Mouse (Mus musculus) hindbrain, embryonic 10.5 days (tissue): ENCODE data around the gene Trip6. TPM values are rescaled to one million over a fixed set of nuclear protein-coding genes. Genes with fewer than 3 reads are reported as not detected.
"Not testable (repeated sequence)": the region's sequence is repeated elsewhere in the genome, so short reads cannot be mapped to it uniquely, and the experiment has no call there.

ENCODE experiments used
- DNase-seq: peaks from one replicate; pipeline ENCODE4 v3.0.0-alpha.2; 2017; ENCODE audit warnings: low spot score
- H3K27ac ChIP-seq: fragments of 300-500 bp; sonication (generic); 2 replicates; pipeline ENCODE4 v1.5.1; 2016; ENCODE audit warnings: mild to moderate bottlenecking, moderate library complexity
- H3K27me3 ChIP-seq: fragments of 300-500 bp; sonication (generic); 2 replicates; pipeline ENCODE4 v1.6.1; 2016; ENCODE audit warnings: mild to moderate bottlenecking; ENCODE audit not compliant: poor library complexity, insufficient read depth, severe bottlenecking
- H3K36me3 ChIP-seq: fragments of 300-500 bp; sonication (generic); 2 replicates; pipeline ENCODE4 v1.6.1; 2016; ENCODE audit warnings: mild to moderate bottlenecking, moderate library complexity
- H3K4me1 ChIP-seq: fragments of 300-500 bp; sonication (generic); replicated peaks from 2 replicates; pipeline ENCODE4 v1.6.1; 2016; ENCODE audit warnings: mild to moderate bottlenecking
- H3K4me3 ChIP-seq: fragments of 300-500 bp; sonication (generic); 2 replicates; pipeline ENCODE4 v1.5.1; 2016; ENCODE audit warnings: mild to moderate bottlenecking, moderate library complexity
- H3K9me3 ChIP-seq: fragments of 300-500 bp; sonication (generic); 2 replicates; pipeline ENCODE4 v1.6.1; 2016; ENCODE audit warnings: mild to moderate bottlenecking, moderate library complexity
- WGBS: fragments of 180-500 bp; shearing (Covaris S2); methylation state at CpG from one replicate; pipeline ENCODE4 v1.1.7; 2016; 5-methylcytosine and 5-hydroxymethylcytosine counted together
- polyA plus RNA-seq: library from polyadenylated mRNA; unstranded; fragments of >200 nt; fragmentation: Nextera tagmentation; extraction: Ambion mirVana; gene quantifications from 2 replicates; pipeline ENCODE4 v1.2.1, GENCODE M21; 2016

Gene Trip6
- polyA plus RNA-seq, 1 experiment from 2014 or later = 53.9 TPM

DNA sequence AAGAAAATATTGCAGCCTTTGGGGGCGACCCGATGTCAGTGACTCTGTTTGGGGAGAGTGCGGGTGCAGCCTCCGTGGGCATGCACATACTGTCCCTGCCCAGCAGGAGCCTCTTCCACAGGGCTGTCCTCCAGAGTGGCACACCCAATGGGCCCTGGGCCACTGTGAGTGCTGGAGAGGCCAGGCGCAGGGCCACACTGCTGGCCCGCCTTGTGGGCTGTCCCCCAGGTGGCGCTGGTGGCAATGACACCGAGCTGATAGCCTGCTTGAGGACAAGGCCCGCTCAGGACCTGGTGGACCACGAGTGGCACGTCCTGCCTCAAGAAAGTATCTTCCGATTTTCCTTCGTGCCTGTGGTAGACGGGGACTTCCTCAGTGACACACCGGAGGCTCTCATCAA, 23.5 kb downstream of the Trip6 start:
- H3K36me3 ChIP-seq = peaks cover 12% of the 10 kb centered on the region
- 0 out of 2 replicates have a peak overlapping the region, but pooled peaks have one; percentile 26 for H3K27ac ChIP-seq
- H3K9me3 ChIP-seq = no peaks in the 10 kb centered on the region
- peak; percentile 55 for DNase-seq
- peaks cover 76% of the 10 kb centered on the region for H3K4me1 ChIP-seq
- WGBS = 23% methylated on average over 15 of the region's 15 CpGs
- peaks cover 65% of the 10 kb centered on the region for H3K27me3 ChIP-seq
- H3K4me3 ChIP-seq = peak overlapping the region; percentile 62

DNA sequence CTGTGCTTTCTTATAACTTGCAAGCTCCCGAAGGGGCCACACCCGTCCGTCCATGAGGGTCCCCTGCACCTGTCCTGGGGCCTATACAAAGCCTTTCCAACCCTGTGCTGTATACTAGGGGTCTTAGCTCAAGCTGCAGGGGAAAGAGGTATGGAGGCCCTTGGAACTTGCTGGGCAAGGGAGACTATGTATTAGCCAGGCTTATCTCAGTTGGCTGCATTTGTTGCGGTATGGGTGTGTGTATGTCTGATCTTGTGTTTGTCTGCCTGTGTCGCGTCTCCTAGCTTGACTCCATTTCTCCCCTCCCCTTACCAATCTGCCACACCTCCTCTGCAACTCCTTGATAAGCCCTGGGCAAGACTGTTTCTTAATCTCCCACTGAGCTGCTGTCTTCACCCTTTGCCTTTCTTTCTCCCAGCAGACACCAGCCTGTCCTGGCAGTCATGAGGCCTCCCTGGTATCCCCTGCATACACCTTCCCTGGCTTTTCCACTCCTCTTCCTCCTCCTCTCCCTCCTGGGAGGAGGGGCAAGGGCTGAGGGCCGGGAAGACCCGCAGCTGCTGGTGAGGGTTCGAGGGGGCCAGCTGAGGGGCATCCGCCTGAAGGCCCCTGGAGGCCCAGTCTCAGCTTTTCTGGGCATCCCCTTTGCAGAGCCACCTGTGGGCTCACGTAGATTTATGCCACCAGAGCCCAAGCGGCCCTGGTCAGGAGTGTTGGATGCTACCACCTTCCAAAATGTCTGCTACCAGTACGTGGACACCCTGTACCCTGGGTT, 24.4 kb downstream of the Trip6 start:
- peaks cover 3% of the 10 kb centered on the region; the same call in 1 of the 2 replicates for H3K36me3 ChIP-seq
- DNase-seq = no peak
- H3K4me3 ChIP-seq = peak overlapping the region; percentile 62
- WGBS = 58% methylated on average over 13 of the region's 13 CpGs
- peaks cover 65% of the 10 kb centered on the region for H3K27me3 ChIP-seq
- peaks cover 67% of the 10 kb centered on the region for H3K4me1 ChIP-seq
- peak overlapping the region; percentile 72 for H3K27ac ChIP-seq
- H3K9me3 ChIP-seq = no peaks in the 10 kb centered on the region

DNA sequence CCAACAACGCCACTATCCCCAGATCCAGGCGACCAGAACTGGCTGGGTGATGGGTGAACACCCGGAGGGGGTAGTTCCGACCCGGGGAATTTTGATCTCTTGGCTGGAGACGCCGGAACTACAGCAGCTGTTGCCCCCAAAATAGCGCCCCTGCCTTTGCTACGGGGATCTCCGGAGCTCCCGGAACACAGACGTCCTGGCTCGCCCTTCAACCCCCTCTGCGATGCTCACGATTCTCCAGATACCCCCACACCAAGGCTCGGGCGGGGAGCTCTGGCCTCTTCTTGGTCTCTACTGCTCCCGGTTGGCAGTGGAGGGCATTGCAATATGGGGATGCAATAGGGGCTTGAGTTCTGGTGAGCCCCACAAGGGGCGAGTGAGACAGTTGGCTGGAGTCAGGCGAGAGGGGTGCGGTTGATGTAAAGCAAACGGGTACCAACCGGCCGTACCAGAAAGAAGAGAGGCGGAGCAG, 25.2 kb downstream of the Trip6 start:
- DNase-seq = peak; percentile 61
- WGBS = 3% methylated on average over 25 of the region's 25 CpGs
- H3K9me3 ChIP-seq = no peaks in the 10 kb centered on the region
- H3K27me3 ChIP-seq = peaks cover 65% of the 10 kb centered on the region
- peak overlapping the region; percentile 62 for H3K4me3 ChIP-seq
- H3K36me3 ChIP-seq = no peaks in the 10 kb centered on the region
- H3K27ac ChIP-seq = peak overlapping the region; percentile 83
- H3K4me1 ChIP-seq = peaks cover 60% of the 10 kb centered on the region

DNA sequence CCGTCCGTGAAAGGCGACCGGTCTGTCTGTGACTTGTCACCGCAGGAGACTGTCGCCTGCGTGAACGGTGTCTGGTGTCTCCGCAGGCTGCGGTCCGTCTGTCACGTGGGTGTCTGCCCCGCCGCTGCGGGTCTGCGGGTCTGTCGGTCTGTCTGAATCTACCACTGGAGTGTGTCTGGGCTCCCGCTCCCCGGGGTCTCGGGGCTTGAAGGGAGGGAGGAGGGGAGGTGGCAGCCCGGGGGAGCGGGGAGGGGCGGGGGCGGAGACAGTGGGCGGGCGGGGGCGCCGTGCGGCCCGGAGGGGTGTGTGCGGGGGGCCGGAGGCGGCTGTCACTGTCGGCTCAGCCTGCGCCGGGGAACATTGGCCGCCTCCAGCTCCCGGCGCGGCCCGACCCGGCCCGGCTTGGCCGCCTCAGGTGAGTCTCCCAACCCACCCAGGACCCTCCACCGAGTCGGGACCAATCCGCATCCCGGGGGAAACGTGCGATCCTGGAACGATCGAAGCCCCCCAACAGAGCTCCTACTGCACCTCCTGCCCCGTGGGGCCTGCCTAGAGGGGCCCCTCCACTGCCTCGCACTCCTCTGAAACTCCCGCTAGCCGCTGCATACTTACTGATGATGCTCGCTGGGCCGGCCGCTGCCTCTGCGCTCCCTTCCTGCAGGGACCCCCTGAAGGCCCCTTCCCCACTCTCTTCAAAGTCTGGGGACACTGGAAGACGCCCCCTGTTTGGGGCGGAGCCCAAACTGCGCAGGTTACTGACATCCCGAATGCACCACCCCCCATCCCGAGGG, 26.1 kb downstream of the Trip6 start:
- DNase-seq = peak; percentile 43
- no peaks in the 10 kb centered on the region for H3K36me3 ChIP-seq

GRCm38 (mm10) chr5:137287032-137287952, 26.9 kb downstream of the Trip6 start, which contains the start of gene Ache:
Ache (plus strand) TSS chr5:137287519.
- no peaks in the 10 kb centered on the region for H3K36me3 ChIP-seq
- H3K27me3 ChIP-seq = peaks cover 55% of the 10 kb centered on the region
- H3K9me3 ChIP-seq = no peaks in the 10 kb centered on the region
- H3K4me1 ChIP-seq = peaks cover 43% of the 10 kb centered on the region
- H3K4me3 ChIP-seq = peak within 1 kb of the TSS; percentile 62
- WGBS = 1% methylated on average over 40 of the region's 40 CpGs
- H3K27ac ChIP-seq = peak within 1 kb of the TSS; percentile 83
- peak; percentile 70 for DNase-seq

More for the DNA sequence above, 26.1 kb downstream of the Trip6 start:
- no peaks in the 10 kb centered on the region for H3K9me3 ChIP-seq
- H3K27me3 ChIP-seq = peaks cover 63% of the 10 kb centered on the region
- H3K4me1 ChIP-seq = peaks cover 51% of the 10 kb centered on the region
- WGBS = under 1% methylated on average over 64 of the region's 65 CpGs
- peak overlapping the region; percentile 62 for H3K4me3 ChIP-seq
- H3K27ac ChIP-seq = peak overlapping the region; percentile 83

DNA sequence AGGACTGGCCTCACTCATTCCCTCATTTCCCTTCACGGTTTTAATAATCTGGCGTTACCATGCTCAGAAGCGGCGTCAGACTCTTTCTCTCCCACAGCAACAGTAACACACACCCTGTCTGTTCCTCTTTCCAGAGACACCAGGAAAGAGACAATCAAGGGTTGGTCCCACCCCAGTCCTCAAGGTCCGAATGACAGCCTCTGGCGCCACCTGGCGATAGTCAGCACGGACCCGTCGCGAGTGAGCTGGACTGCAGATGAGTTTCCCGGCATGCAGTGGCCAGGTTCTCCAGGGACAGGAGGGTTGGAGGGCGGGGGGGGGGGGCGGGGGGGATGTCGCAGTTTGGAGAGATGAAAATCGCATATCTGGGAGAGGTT, 27.6 kb downstream of the Trip6 start:
- peaks cover 43% of the 10 kb centered on the region for H3K4me1 ChIP-seq
- peak overlapping the region; percentile 83 for H3K27ac ChIP-seq
- 1% methylated on average over 16 of the region's 16 CpGs for WGBS
- no peaks in the 10 kb centered on the region for H3K36me3 ChIP-seq
- H3K27me3 ChIP-seq = peaks cover 48% of the 10 kb centered on the region
- DNase-seq = peak; percentile 92
- peak overlapping the region; percentile 62 for H3K4me3 ChIP-seq
- H3K9me3 ChIP-seq = no peaks in the 10 kb centered on the region

DNA sequence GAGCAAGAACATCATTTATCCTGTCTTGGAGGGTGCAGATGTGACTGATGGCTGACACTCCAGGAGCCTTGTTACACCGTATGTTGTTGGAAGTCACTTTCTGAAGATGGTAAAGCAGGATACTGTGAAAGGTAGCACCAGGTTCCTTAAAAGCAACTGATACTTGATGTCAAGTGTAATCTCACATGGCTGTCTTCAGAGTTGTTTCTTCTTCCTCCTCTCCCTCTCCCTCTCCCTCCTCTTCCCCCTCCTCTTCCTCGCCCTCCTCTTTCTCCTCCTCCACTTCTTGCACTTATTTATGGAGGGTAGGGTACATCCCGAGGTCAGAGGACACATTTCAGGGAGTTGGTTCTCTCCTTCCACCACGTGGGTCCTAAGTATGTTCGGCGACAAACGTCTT, 28.2 kb downstream of the Trip6 start:
- Histone ChIP-seq H3K36me3 (no peaks in the 10 kb centered on the region), H3K4me3 (no peak overlapping the region), H3K4me1 (peaks cover 41% of the 10 kb centered on the region), H3K27ac (no peak overlapping the region), H3K9me3 (no peaks in the 10 kb centered on the region), H3K27me3 (peaks cover 42% of the 10 kb centered on the region)
- 57% methylated on average over 7 of the region's 7 CpGs for WGBS
- DNase-seq = no peak

DNA sequence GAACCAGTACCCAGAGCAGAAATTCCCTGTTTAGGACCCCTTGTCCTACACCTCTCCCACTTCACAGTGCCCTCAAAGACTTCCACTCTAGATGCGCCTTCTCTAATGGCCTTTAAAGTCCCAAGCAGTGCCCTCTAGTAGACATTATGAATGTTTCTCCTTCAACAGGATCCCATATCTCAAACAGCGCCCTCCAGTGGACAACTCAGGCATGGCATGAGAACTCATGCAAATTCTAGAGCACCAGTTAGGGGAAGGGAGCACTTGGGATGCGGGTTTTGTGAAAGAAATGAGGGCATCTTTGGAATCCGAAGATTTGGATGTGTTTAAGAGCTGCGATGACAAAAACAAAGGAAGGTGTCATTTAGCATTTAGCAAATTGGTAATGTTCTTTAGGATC, 29.2 kb downstream of the Trip6 start:
- Histone ChIP-seq H3K27me3 (peaks cover 32% of the 10 kb centered on the region), H3K4me3 (no peak overlapping the region)

DNA sequence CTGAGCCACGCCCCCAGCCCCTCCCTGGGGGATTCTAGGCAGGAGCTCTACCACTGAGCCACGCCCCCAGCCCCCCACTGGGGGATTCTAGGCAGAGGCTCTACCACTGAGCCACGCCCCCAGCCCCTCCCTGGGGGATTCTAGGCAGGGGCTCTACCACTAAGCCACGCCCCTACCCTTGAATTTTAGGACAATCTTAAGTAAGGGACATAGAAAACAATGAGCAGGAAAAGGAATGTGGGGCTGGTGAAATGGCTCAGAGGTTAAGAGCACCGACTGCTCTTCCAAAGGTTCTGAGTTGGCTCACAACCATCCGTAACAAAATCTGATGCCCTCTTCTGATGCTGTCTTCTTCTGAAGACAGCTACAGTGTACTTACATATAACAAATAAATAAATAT, 29.8 kb downstream of the Trip6 start:
- peaks cover 26% of the 10 kb centered on the region for H3K27me3 ChIP-seq
- 80% methylated on average over 6 of the region's 6 CpGs for WGBS

More for the DNA sequence above, 29.2 kb downstream of the Trip6 start:
- DNase-seq = peak; percentile 31
- WGBS = 68% methylated on average over 5 of the region's 5 CpGs
- no peaks in the 10 kb centered on the region for H3K36me3 ChIP-seq
- H3K4me1 ChIP-seq = peaks cover 35% of the 10 kb centered on the region
- no peaks in the 10 kb centered on the region for H3K9me3 ChIP-seq
- no peak overlapping the region for H3K27ac ChIP-seq

GRCm38 (mm10) chr5:137277360-137278342, 36.6 kb downstream of the Trip6 start:
- 65% methylated on average over 18 of the region's 18 CpGs for WGBS
- H3K27me3 ChIP-seq = no peaks in the 10 kb centered on the region

More for the DNA sequence above, 29.8 kb downstream of the Trip6 start:
- not testable (repeated sequence) for H3K9me3 ChIP-seq, DNase-seq, H3K4me3 ChIP-seq, H3K36me3 ChIP-seq, H3K27ac ChIP-seq
- H3K4me1 ChIP-seq = peaks cover 31% of the 10 kb centered on the region

GRCm38 (mm10) chr5:137268131-137268910, 45.9 kb downstream of the Trip6 start:
- Histone ChIP-seq H3K27ac (peak overlapping the region; percentile 80), H3K4me3 (peak overlapping the region; percentile 11), H3K4me1 (peaks cover 11% of the 10 kb centered on the region), H3K27me3 (no peaks in the 10 kb centered on the region), H3K36me3 (no peaks in the 10 kb centered on the region), H3K9me3 (peaks cover 6% of the 10 kb centered on the region)
- WGBS = 24% methylated on average over 18 of the region's 18 CpGs
- DNase-seq = no peak

More at GRCm38 (mm10) chr5:137277360-137278342, 36.6 kb downstream of the Trip6 start:
- DNase-seq = peak; percentile 40
- H3K27ac ChIP-seq = no peak overlapping the region
- peaks cover 12% of the 10 kb centered on the region for H3K9me3 ChIP-seq
- H3K4me3 ChIP-seq = no peak overlapping the region
- peaks cover 7% of the 10 kb centered on the region; the same call in 1 of the 2 replicates for H3K4me1 ChIP-seq
- H3K36me3 ChIP-seq = no peaks in the 10 kb centered on the region
